Mouse (Mus musculus): ENCODE data around the gene Adam12. TPM values are rescaled to one million over a fixed set of nuclear protein-coding genes. Genes with fewer than 3 reads are reported as not detected.

Gene Adam12
- polyA plus RNA-seq, 2 experiments, result 17.0 to 18.1 TPM

- Histone ChIP-seq H3K9ac (ENCODE audit: low read depth, low read length, severe bottlenecking) (no peak overlapping the region), H3K4me2 (replicated peaks; ENCODE audit: low read depth, low read length, severe bottlenecking) (no peak overlapping the region), H3K36me3 (ENCODE audit: control insufficient read depth, insufficient read depth, low read length) (no peaks in the 10 kb centered on the region), H3K9me3 (ENCODE audit: control insufficient read depth, low read length) (no peaks in the 10 kb centered on the region), H3K4me3 (replicated peaks; ENCODE audit: low read length) (no peak overlapping the region), H3K4me1 (ENCODE audit: control insufficient read depth, insufficient read depth, low read length) (peaks cover 12% of the 10 kb centered on the region), H3K27me3 (ENCODE audit: control insufficient read depth, insufficient read depth, low read length) (no peaks in the 10 kb centered on the region), H3K27ac (replicated peaks; ENCODE audit: low read depth, low read length) (no peak overlapping the region)
- DNase-seq (ENCODE audit: low spot score) (no peak), ATAC-seq (ENCODE audit: low FRiP score, low read depth) (no peak)
- no peak for TF ChIP-seq POLR2A (IDR thresholded peaks at IDR 0.05; ENCODE audit: borderline replicate concordance, extremely low read depth, insufficient read depth, insufficient read length)
- WGBS, result 67% methylated on average over 2 of the region's 2 CpGs
These were observed 209.6 kb downstream of the Adam12 start for GRCm38 (mm10) chr7:134022157-134022885.

DNA sequence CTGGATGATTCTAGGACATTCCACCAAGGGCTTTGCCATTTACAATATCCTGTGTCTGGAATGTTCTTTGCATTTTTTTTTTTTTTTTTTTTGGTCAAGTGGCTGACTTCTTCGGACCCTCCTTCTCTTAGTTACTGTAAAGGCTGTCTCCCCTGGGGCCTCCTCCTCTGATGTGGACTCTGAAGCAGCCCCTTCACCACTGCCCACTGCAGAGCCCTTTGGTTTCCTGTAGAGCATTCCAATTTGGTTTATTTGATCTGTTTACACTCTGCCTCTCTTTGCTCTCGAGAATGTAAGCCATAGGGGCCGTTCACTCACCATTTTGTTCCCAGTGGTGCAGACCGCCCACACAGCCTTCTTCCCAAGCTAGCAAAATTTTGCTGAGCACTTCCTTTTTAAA is 216.7 kb downstream of the Adam12 start:
- ATAC-seq (ENCODE audit: low FRiP score, low read depth), result 0 out of 2 replicates have a peak, but pooled peaks have one; percentile 23
- peak; percentile 31 for DNase-seq (ENCODE audit: low spot score)

GRCm38 (mm10) chr7:134014733-134015132 is 217.2 kb downstream of the Adam12 start:
- Histone ChIP-seq H3K4me3 (replicated peaks; ENCODE audit: low read length) (no peak overlapping the region), H3K9ac (ENCODE audit: low read depth, low read length, severe bottlenecking) (no peak overlapping the region), H3K4me1 (ENCODE audit: control insufficient read depth, insufficient read depth, low read length) (0 out of 2 replicates have a peak, but pooled peaks cover 5% of the 10 kb centered on the region), H3K27ac (replicated peaks; ENCODE audit: low read depth, low read length) (no peak overlapping the region), H3K27me3 (ENCODE audit: control insufficient read depth, insufficient read depth, low read length) (no peaks in the 10 kb centered on the region), H3K9me3 (ENCODE audit: control insufficient read depth, low read length) (no peaks in the 10 kb centered on the region), H3K36me3 (ENCODE audit: control insufficient read depth, insufficient read depth, low read length) (no peaks in the 10 kb centered on the region), H3K4me2 (replicated peaks; ENCODE audit: low read depth, low read length, severe bottlenecking) (no peak overlapping the region)
- no peak for TF ChIP-seq POLR2A (IDR thresholded peaks at IDR 0.05; ENCODE audit: borderline replicate concordance, extremely low read depth, insufficient read depth, insufficient read length)
- no peak for DNase-seq (ENCODE audit: low spot score)
- WGBS, result 41% methylated on average over 7 of the region's 7 CpGs
- ATAC-seq (ENCODE audit: low FRiP score, low read depth), result no peak

More for the DNA sequence above, 216.7 kb downstream of the Adam12 start:
- Histone ChIP-seq H3K27me3 (ENCODE audit: control insufficient read depth, insufficient read depth, low read length) (no peaks in the 10 kb centered on the region), H3K4me2 (replicated peaks; ENCODE audit: low read depth, low read length, severe bottlenecking) (no peak overlapping the region), H3K4me1 (ENCODE audit: control insufficient read depth, insufficient read depth, low read length) (0 out of 2 replicates have a peak, but pooled peaks cover 5% of the 10 kb centered on the region), H3K9ac (ENCODE audit: low read depth, low read length, severe bottlenecking) (no peak overlapping the region), H3K4me3 (replicated peaks; ENCODE audit: low read length) (no peak overlapping the region), H3K9me3 (ENCODE audit: control insufficient read depth, low read length) (no peaks in the 10 kb centered on the region), H3K36me3 (ENCODE audit: control insufficient read depth, insufficient read depth, low read length) (no peaks in the 10 kb centered on the region), H3K27ac (replicated peaks; ENCODE audit: low read depth, low read length) (no peak overlapping the region)
- TF ChIP-seq POLR2A (IDR thresholded peaks at IDR 0.05; ENCODE audit: borderline replicate concordance, extremely low read depth, insufficient read depth, insufficient read length), result no peak
- WGBS, result 48% methylated on average over 4 of the region's 4 CpGs

DNA sequence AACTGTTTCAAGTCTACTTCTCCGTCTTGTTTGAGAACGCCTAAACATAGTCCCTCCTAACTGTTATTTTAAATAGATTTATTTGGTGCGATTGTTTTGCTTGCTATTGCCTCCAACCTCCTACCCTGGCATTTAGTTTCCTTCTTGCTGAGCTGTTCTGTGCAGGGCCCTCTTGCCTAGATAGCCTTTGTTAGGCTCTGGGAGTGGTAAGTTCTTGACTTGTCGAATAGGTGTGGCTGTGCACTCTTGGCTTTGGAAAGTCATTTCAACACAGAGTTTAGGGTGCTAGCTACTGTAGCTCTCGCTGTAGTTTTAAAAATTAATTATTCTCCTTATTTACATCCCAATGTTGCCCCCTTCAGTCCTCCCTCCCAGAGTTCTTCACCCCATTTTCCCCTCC is 222.8 kb downstream of the Adam12 start:
- H3K27ac ChIP-seq (replicated peaks; ENCODE audit: low read depth, low read length), result no peak overlapping the region
- H3K4me3 ChIP-seq (replicated peaks; ENCODE audit: low read length), result no peak overlapping the region
- H3K4me2 ChIP-seq (replicated peaks; ENCODE audit: low read depth, low read length, severe bottlenecking), result no peak overlapping the region
- 81% methylated on average over 5 of the region's 5 CpGs for WGBS
- no peak for TF ChIP-seq POLR2A (IDR thresholded peaks at IDR 0.05; ENCODE audit: borderline replicate concordance, extremely low read depth, insufficient read depth, insufficient read length)
- DNase-seq (ENCODE audit: low spot score), result no peak
- no peaks in the 10 kb centered on the region for H3K36me3 ChIP-seq (ENCODE audit: control insufficient read depth, insufficient read depth, low read length)
- no peaks in the 10 kb centered on the region for H3K27me3 ChIP-seq (ENCODE audit: control insufficient read depth, insufficient read depth, low read length)
- H3K9ac ChIP-seq (ENCODE audit: low read depth, low read length, severe bottlenecking), result no peak overlapping the region
- H3K4me1 ChIP-seq (ENCODE audit: control insufficient read depth, insufficient read depth, low read length), result no peaks in the 10 kb centered on the region
- H3K9me3 ChIP-seq (ENCODE audit: control insufficient read depth, low read length), result no peaks in the 10 kb centered on the region
- ATAC-seq (ENCODE audit: low FRiP score, low read depth), result no peak

GRCm38 (mm10) chr7:134007942-134008361 is 224.0 kb downstream of the Adam12 start:
- WGBS, result 68% methylated on average over 3 of the region's 3 CpGs
- Histone ChIP-seq H3K27ac (replicated peaks; ENCODE audit: low read depth, low read length) (no peak overlapping the region), H3K4me1 (ENCODE audit: control insufficient read depth, insufficient read depth, low read length) (no peaks in the 10 kb centered on the region), H3K9me3 (ENCODE audit: control insufficient read depth, low read length) (no peaks in the 10 kb centered on the region), H3K27me3 (ENCODE audit: control insufficient read depth, insufficient read depth, low read length) (no peaks in the 10 kb centered on the region), H3K4me2 (replicated peaks; ENCODE audit: low read depth, low read length, severe bottlenecking) (no peak overlapping the region), H3K4me3 (replicated peaks; ENCODE audit: low read length) (no peak overlapping the region), H3K36me3 (ENCODE audit: control insufficient read depth, insufficient read depth, low read length) (no peaks in the 10 kb centered on the region), H3K9ac (ENCODE audit: low read depth, low read length, severe bottlenecking) (no peak overlapping the region)
- DNase-seq (ENCODE audit: low spot score) (no peak), ATAC-seq (ENCODE audit: low FRiP score, low read depth) (no peak)
- no peak for TF ChIP-seq POLR2A (IDR thresholded peaks at IDR 0.05; ENCODE audit: borderline replicate concordance, extremely low read depth, insufficient read depth, insufficient read length)

Data from limb, embryonic 14.5 days (tissue).